Mouse (Mus musculus): ENCODE measurements around the gene Tmem125.

DNA sequence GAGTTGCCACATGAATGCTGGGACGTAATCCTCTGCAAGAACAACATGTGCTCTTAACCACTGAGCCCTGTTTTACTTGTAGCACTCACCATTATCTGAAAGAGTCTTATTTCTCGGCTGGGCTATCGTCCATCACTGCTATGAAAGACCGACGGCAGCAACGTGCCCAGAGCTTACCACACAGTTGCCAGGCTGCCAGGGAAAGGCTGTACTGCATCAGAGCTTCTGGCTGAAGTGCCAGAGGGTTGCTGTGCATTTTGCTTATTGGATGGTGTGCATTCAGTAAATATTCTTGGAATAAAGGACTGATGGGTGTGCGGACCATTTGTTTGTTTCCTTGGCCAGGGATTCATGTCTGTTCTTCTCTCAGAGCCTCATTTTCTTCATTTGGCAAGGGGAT, 19.9 kb downstream of the Tmem125 start:
- TF ChIP-seq CTCF (IDR thresholded peaks at IDR 0.05; ENCODE audit: low read depth, low read length) (no peak), POLR2A (IDR thresholded peaks at IDR 0.05; ENCODE audit: extremely low read depth, insufficient read depth, low read length) (no peak)
